Mouse (Mus musculus): Measurements from ENCODE around the gene Eif2d. TPM values are rescaled to one million over a fixed set of nuclear protein-coding genes. Genes with fewer than 3 reads are reported as not detected.

Gene Eif2d
- polyA plus RNA-seq, 1 experiment: not detected

- Histone ChIP-seq H3K4me3 (ENCODE audit: insufficient read depth, low read depth, low read length) (no peak overlapping the region), H3K27ac (ENCODE audit: insufficient read depth, low read depth, low read length) (no peak overlapping the region), H3K4me1 (ENCODE audit: control insufficient read depth, insufficient read depth, low read length) (peaks cover 6% of the 10 kb centered on the region)
- 65% methylated on average over 2 of the region's 2 CpGs for WGBS
- TF ChIP-seq CTCF (IDR thresholded peaks at IDR 0.05; ENCODE audit: insufficient read depth, low read depth, low read length) (no peak), POLR2A (IDR thresholded peaks at IDR 0.05; ENCODE audit: insufficient read depth, low read depth, low read length) (no peak)
These were observed 34.0 kb upstream of the Eif2d start for GRCm38 (mm10) chr1:131119026-131119425.

DNA sequence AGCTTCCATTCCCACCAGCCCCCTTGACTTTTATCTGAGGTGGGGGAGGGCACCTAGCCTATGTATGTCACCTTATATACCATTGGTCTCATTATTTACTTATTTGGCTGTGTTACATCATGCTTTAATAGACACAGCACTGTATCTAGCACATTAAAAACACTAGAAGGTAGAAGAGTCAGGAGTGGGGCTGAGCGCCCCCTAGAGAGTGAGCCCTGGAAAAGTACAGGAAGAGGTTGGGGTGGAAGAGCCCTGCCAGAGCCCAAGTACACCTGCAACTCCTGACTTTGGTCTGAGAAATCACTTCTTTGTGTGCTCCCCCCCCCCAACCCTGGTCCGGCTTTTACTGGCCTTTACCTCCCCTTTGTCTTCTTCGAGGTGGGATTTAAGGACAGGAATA lies 31.0 kb upstream of the Eif2d start:
- no peak overlapping the region for H3K4me3 ChIP-seq (ENCODE audit: insufficient read depth, low read depth, low read length)
- H3K4me1 ChIP-seq (ENCODE audit: control insufficient read depth, insufficient read depth, low read length): peaks cover under 1% of the 10 kb centered on the region
- no peak for TF ChIP-seq POLR2A (IDR thresholded peaks at IDR 0.05; ENCODE audit: insufficient read depth, low read depth, low read length)
- WGBS: 63% methylated on average over 3 of the region's 3 CpGs
- H3K27ac ChIP-seq (ENCODE audit: insufficient read depth, low read depth, low read length): no peak overlapping the region

DNA sequence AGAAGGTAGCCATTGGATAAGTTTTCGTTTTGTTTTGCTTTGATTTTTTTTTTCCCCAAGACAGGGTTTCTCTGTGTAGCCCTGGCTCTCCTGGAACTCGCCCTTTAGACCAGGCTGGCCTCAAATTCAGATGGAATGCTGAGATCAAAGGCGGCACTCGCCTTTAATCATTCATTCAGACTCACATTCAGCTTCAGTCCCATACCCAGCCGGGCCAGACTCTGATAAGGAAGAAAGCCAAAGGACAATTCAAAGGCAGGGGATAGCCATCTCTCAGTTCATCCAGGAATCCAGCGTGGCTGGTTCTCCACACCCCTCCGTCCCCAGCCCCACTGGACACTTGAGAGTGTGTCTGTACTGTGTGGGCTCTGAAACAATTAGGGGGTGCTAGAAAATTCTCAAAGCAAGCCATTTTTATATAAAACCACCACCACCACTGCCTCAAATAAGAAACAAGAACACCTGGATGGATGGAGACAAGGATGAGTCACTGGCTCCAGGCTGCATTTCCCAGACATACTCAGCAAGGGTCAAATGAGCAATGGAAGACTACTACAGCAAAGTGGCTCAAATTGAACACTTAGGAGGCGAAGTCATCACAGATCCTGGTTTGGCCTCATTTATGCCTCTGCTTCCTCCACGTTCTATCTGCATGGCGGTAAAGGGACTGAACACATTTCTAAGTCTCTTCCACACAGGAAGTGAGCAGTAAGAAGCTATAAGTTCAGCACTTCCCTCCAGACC lies 29.3 kb upstream of the Eif2d start:
- Histone ChIP-seq H3K4me3 (ENCODE audit: insufficient read depth, low read depth, low read length) (no peak overlapping the region), H3K4me1 (ENCODE audit: control insufficient read depth, insufficient read depth, low read length) (no peaks in the 10 kb centered on the region; the same call in 1 of the 2 replicates), H3K27ac (ENCODE audit: insufficient read depth, low read depth, low read length) (no peak overlapping the region)
- WGBS: 82% methylated on average over 10 of the region's 10 CpGs
- TF ChIP-seq CTCF (IDR thresholded peaks at IDR 0.05; ENCODE audit: insufficient read depth, low read depth, low read length): no peak
- no peak for TF ChIP-seq POLR2A (IDR thresholded peaks at IDR 0.05; ENCODE audit: insufficient read depth, low read depth, low read length)

GRCm38 (mm10) chr1:131125987-131126744 lies 26.8 kb upstream of the Eif2d start:
- Histone ChIP-seq H3K27ac (ENCODE audit: insufficient read depth, low read depth, low read length) (no peak overlapping the region), H3K4me3 (ENCODE audit: insufficient read depth, low read depth, low read length) (no peak overlapping the region), H3K4me1 (ENCODE audit: control insufficient read depth, insufficient read depth, low read length) (no peaks in the 10 kb centered on the region)
- TF ChIP-seq POLR2A (IDR thresholded peaks at IDR 0.05; ENCODE audit: insufficient read depth, low read depth, low read length) (no peak), CTCF (IDR thresholded peaks at IDR 0.05; ENCODE audit: insufficient read depth, low read depth, low read length) (no peak)
- WGBS: 63% methylated on average over 11 of the region's 11 CpGs

DNA sequence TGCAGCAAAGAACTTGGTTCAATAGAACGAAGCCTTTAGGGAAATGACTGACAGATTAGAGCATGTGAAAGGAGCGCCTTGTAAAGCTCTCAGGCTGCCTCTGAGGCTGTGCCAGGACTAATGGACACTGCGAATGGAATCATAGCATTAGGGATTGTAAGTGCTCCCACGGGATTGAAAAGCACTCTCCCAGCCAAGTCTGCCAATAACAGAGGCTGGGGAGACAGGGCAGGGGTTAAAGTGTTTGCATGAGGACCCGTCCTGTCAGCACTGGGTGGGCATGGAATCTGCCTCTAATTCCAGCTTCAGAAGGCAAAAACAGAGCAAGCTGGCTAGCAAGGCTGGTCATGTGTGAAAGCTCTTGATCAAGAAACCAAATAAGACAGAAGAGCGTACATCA lies 18.8 kb upstream of the Eif2d start:
- Histone ChIP-seq H3K4me3 (ENCODE audit: insufficient read depth, low read depth, low read length) (no peak overlapping the region), H3K4me1 (ENCODE audit: control insufficient read depth, insufficient read depth, low read length) (peaks cover 6% of the 10 kb centered on the region), H3K27ac (ENCODE audit: insufficient read depth, low read depth, low read length) (no peak overlapping the region)
- 61% methylated on average over 6 of the region's 6 CpGs for WGBS
- TF ChIP-seq POLR2A (IDR thresholded peaks at IDR 0.05; ENCODE audit: insufficient read depth, low read depth, low read length) (no peak), CTCF (IDR thresholded peaks at IDR 0.05; ENCODE audit: insufficient read depth, low read depth, low read length) (no peak)

DNA sequence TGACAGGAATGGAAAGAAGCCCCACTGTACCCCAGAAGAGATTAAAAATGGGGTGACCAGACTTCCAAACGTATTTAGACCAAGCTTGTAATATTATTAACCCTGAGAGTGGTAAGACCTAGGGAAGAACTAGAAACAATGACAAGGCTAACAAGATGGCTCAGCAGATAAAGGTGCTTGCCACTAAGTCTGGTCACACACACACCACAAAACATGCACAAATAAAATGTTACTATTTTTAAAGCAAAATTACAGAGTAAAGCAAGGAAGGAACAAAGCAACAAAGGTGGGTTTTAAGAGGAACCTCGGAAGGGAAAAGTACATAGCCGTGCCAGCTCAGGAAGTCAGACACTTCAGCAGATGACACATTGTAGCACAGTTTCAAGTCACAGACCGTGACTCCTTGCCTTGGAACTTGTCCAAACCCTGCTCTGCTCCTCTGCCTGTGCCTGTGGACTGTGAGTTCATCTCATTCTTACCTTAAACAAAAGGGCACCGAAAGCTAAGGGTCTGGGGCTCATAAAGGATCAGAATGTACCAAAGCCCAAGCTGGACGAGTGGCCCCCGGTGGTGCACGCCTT lies 17.9 kb upstream of the Eif2d start:
- 33% methylated on average over 8 of the region's 8 CpGs for WGBS

GRCm38 (mm10) chr1:131135960-131136629 lies 16.9 kb upstream of the Eif2d start:
- H3K4me3 ChIP-seq (ENCODE audit: insufficient read depth, low read depth, low read length): no peak overlapping the region
- TF ChIP-seq POLR2A (IDR thresholded peaks at IDR 0.05; ENCODE audit: insufficient read depth, low read depth, low read length): no peak
- no peak for TF ChIP-seq CTCF (IDR thresholded peaks at IDR 0.05; ENCODE audit: insufficient read depth, low read depth, low read length)
- no peak overlapping the region for H3K27ac ChIP-seq (ENCODE audit: insufficient read depth, low read depth, low read length)
- 69% methylated on average over 10 of the region's 10 CpGs for WGBS
- H3K4me1 ChIP-seq (ENCODE audit: control insufficient read depth, insufficient read depth, low read length): peaks cover 6% of the 10 kb centered on the region

More for the DNA sequence above, 17.9 kb upstream of the Eif2d start:
- Histone ChIP-seq H3K27ac (ENCODE audit: insufficient read depth, low read depth, low read length) (peak overlapping the region; percentile 52; the same call in 1 of the 2 replicates), H3K4me1 (ENCODE audit: control insufficient read depth, insufficient read depth, low read length) (peaks cover 6% of the 10 kb centered on the region), H3K4me3 (ENCODE audit: insufficient read depth, low read depth, low read length) (no peak overlapping the region)
- TF ChIP-seq CTCF (IDR thresholded peaks at IDR 0.05; ENCODE audit: insufficient read depth, low read depth, low read length): no peak
- no peak for TF ChIP-seq POLR2A (IDR thresholded peaks at IDR 0.05; ENCODE audit: insufficient read depth, low read depth, low read length)

DNA sequence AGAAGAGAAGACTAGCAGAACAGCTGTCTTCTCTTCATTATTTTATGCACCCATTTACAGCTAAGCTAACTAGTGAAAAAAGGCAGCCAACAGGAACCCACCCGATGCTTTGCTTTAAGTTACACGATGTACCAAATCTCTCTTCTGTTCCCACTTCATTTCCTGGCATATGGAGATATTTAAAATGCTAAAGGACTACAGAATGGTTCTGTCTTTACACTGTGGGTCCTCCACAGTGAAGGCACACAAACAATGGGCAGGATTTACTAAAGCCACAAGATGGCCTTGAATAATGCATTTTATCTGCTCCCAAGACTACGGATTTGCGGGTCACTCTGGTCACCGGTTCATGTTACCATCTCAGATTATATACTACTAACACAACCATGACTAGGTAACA lies 15.9 kb upstream of the Eif2d start:
- Histone ChIP-seq H3K4me1 (ENCODE audit: control insufficient read depth, insufficient read depth, low read length) (peaks cover 6% of the 10 kb centered on the region), H3K4me3 (ENCODE audit: insufficient read depth, low read depth, low read length) (no peak overlapping the region), H3K27ac (ENCODE audit: insufficient read depth, low read depth, low read length) (no peak overlapping the region)
- TF ChIP-seq POLR2A (IDR thresholded peaks at IDR 0.05; ENCODE audit: insufficient read depth, low read depth, low read length) (no peak), CTCF (IDR thresholded peaks at IDR 0.05; ENCODE audit: insufficient read depth, low read depth, low read length) (no peak)
- WGBS: 21% methylated on average over 5 of the region's 5 CpGs
